Mouse (Mus musculus): ENCODE measurements around the gene Ppp1r1b. TPM values are rescaled to one million over a fixed set of nuclear protein-coding genes. Genes with fewer than 3 reads are reported as not detected.

Ppp1r1b gene
- polyA plus RNA-seq, 1 experiment from 2014 or later: 0.18 TPM

- no peak overlapping the region for H3K27ac ChIP-seq
- H3K36me3 ChIP-seq: no peaks in the 10 kb centered on the region
- H3K4me1 ChIP-seq (replicated peaks): peaks cover 8% of the 10 kb centered on the region
- 47% methylated on average over 14 of the region's 14 CpGs for WGBS
- no peaks in the 10 kb centered on the region for H3K9me3 ChIP-seq
- ATAC-seq (ENCODE audit: insufficient number of reproducible peaks, insufficient read depth, low FRiP score, low TSS enrichment, low read depth): no peak
- H3K9ac ChIP-seq (replicated peaks): peak overlapping the region; percentile 23; the same call in 1 of the 2 replicates
- 0 out of 2 replicates have a peak overlapping the region, but pooled peaks have one; percentile 37 for H3K4me2 ChIP-seq
- peaks cover 93% of the 10 kb centered on the region for H3K27me3 ChIP-seq
- peak overlapping the region; percentile 19; the same call in 1 of the 2 replicates for H3K4me3 ChIP-seq (replicated peaks)
Measured at GRCm38 (mm10) chr11:98387056-98387577, 38.9 kb downstream of the Ppp1r1b start.

- WGBS: 71% methylated on average over 10 of the region's 10 CpGs
- Histone ChIP-seq H3K4me1 (replicated peaks) (peaks cover 11% of the 10 kb centered on the region), H3K36me3 (no peaks in the 10 kb centered on the region), H3K27ac (no peak overlapping the region), H3K27me3 (peaks cover 99% of the 10 kb centered on the region), H3K4me2 (no peak overlapping the region), H3K9ac (replicated peaks) (no peak overlapping the region), H3K9me3 (no peaks in the 10 kb centered on the region), H3K4me3 (replicated peaks) (no peak overlapping the region)
- no peak for ATAC-seq (ENCODE audit: insufficient number of reproducible peaks, insufficient read depth, low FRiP score, low TSS enrichment, low read depth)
Measured at GRCm38 (mm10) chr11:98388282-98388681, 40.1 kb downstream of the Ppp1r1b start.

- Histone ChIP-seq H3K27ac (no peak overlapping the region), H3K4me2 (no peak overlapping the region), H3K36me3 (no peaks in the 10 kb centered on the region), H3K27me3 (peaks cover 97% of the 10 kb centered on the region), H3K4me3 (replicated peaks) (no peak overlapping the region), H3K9ac (replicated peaks) (no peak overlapping the region), H3K4me1 (replicated peaks) (peaks cover 18% of the 10 kb centered on the region), H3K9me3 (no peaks in the 10 kb centered on the region)
- no peak for ATAC-seq (ENCODE audit: insufficient number of reproducible peaks, insufficient read depth, low FRiP score, low TSS enrichment, low read depth)
- 26% methylated on average over 9 of the region's 9 CpGs for WGBS
Measured at GRCm38 (mm10) chr11:98389221-98389780, 41.1 kb downstream of the Ppp1r1b start.

DNA sequence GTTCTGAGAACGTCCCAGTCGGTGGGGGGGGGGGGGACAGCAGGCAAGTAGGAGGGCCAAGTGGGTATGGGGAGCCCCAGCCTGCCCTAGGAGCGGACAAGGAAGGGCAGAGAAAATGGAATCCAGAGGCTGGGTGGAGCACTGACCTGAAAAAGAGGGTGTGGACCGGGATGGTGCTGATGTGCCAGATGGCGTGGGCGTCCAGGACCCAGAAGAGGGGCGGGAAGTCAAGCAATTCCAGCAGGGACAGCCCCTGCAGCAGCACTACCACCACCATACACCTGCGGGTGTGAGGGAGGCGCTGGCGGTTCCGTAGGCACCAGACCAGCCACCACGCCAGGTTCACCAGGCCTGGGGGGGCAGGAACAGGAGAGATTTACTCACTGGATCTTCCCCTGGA, 41.9 kb downstream of the Ppp1r1b start:
- WGBS: 60% methylated on average over 12 of the region's 12 CpGs
- Histone ChIP-seq H3K4me2 (no peak overlapping the region), H3K27ac (no peak overlapping the region), H3K9me3 (no peaks in the 10 kb centered on the region), H3K27me3 (peaks cover 88% of the 10 kb centered on the region), H3K9ac (replicated peaks) (no peak overlapping the region), H3K4me3 (replicated peaks) (no peak overlapping the region), H3K4me1 (replicated peaks) (peaks cover 19% of the 10 kb centered on the region), H3K36me3 (no peaks in the 10 kb centered on the region)
- ATAC-seq (ENCODE audit: insufficient number of reproducible peaks, insufficient read depth, low FRiP score, low TSS enrichment, low read depth): no peak

DNA sequence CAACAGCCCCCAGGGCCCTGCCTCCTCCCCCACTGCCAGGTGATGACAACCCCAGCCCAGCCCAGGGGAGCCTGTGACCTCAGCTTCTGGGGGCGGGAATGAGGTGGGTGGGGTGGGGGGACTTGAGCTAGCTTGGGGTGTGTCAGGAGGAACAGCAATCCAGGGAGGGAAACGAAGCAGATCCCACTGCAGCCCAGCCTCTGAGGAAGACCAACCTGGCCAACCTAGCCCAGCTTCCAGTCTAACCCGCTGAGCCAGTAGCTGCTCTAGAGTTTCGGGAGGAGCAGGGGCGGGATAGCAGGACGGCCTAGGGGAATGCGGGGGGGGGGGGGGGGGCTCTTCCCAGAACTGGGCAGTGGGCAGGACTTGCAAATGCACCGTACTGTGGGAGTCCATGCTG, 43.8 kb downstream of the Ppp1r1b start:
- Histone ChIP-seq H3K4me2 (no peak overlapping the region), H3K9ac (replicated peaks) (peak overlapping the region; percentile 18; the same call in 1 of the 2 replicates), H3K27me3 (peaks cover 69% of the 10 kb centered on the region), H3K4me3 (replicated peaks) (no peak overlapping the region), H3K9me3 (no peaks in the 10 kb centered on the region), H3K4me1 (replicated peaks) (peaks cover 13% of the 10 kb centered on the region), H3K27ac (peak overlapping the region; percentile 23; the same call in 1 of the 2 replicates), H3K36me3 (no peaks in the 10 kb centered on the region)
- WGBS: 11% methylated on average over 8 of the region's 8 CpGs
- ATAC-seq (ENCODE audit: insufficient number of reproducible peaks, insufficient read depth, low FRiP score, low TSS enrichment, low read depth): no peak

DNA sequence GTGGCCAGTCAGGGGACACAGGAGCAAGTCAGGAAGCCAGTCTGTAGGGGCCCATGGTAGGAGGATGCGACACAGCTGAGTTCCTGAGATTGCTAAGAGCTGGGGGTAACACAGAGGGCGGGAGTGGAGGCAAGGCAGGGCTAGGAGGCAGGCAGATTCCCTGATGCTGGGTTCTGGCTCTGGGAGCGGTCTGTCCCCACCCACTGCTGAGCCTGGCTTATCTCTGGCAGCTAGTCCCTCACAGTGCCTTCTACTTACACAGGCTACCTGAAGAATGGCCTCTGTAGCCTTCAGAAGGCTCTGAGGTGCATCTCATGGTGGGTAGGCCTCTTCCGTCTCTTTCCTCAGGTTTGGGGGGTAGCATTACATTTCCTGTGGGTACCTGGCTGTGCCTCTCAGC, 44.4 kb downstream of the Ppp1r1b start:
- Histone ChIP-seq H3K9me3 (no peaks in the 10 kb centered on the region), H3K9ac (replicated peaks) (0 out of 2 replicates have a peak overlapping the region, but pooled peaks have one; percentile 23), H3K27me3 (peaks cover 63% of the 10 kb centered on the region), H3K36me3 (peaks cover 3% of the 10 kb centered on the region; the same call in 1 of the 2 replicates), H3K27ac (peak overlapping the region; percentile 23; the same call in 1 of the 2 replicates), H3K4me1 (replicated peaks) (peaks cover 13% of the 10 kb centered on the region), H3K4me3 (replicated peaks) (no peak overlapping the region), H3K4me2 (no peak overlapping the region)
- no peak for ATAC-seq (ENCODE audit: insufficient number of reproducible peaks, insufficient read depth, low FRiP score, low TSS enrichment, low read depth)
- 43% methylated on average over 4 of the region's 4 CpGs for WGBS

GRCm38 (mm10) chr11:98393317-98393716, 45.1 kb downstream of the Ppp1r1b start:
- peaks cover 56% of the 10 kb centered on the region for H3K27me3 ChIP-seq
- ATAC-seq (ENCODE audit: insufficient number of reproducible peaks, insufficient read depth, low FRiP score, low TSS enrichment, low read depth): no peak
- peaks cover 5% of the 10 kb centered on the region; the same call in 1 of the 2 replicates for H3K36me3 ChIP-seq
- no peak overlapping the region for H3K4me2 ChIP-seq
- peaks cover 13% of the 10 kb centered on the region for H3K4me1 ChIP-seq (replicated peaks)
- 75% methylated on average over 6 of the region's 6 CpGs for WGBS
- no peak overlapping the region for H3K4me3 ChIP-seq (replicated peaks)
- no peak overlapping the region for H3K27ac ChIP-seq
- no peak overlapping the region for H3K9ac ChIP-seq (replicated peaks)
- H3K9me3 ChIP-seq: no peaks in the 10 kb centered on the region

DNA sequence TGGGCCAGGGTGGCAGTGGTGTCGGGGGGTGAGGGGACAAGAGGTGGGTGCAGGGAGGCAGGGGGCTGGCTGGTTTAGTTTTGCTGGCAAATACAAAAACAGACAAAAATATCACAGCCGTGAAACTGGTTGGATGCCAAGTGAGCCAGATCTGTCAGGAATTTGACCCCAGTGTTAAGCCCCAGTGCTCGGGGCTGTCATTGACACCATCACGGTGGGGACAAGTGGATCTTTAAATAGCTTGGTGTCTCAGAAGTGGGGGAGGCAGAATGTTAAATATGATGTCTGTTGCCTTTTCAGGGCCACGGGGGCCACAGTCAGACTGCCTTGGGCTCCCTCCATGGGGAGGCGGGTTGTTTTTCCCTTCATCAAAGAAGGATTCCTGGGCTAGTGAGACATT, 46.1 kb downstream of the Ppp1r1b start:
- no peak overlapping the region for H3K4me3 ChIP-seq (replicated peaks)
- no peak overlapping the region for H3K27ac ChIP-seq
- peaks cover 5% of the 10 kb centered on the region; the same call in 1 of the 2 replicates for H3K36me3 ChIP-seq
- peaks cover 13% of the 10 kb centered on the region for H3K4me1 ChIP-seq (replicated peaks)
- ATAC-seq (ENCODE audit: insufficient number of reproducible peaks, insufficient read depth, low FRiP score, low TSS enrichment, low read depth): no peak
- WGBS: 51% methylated on average over 6 of the region's 6 CpGs
- no peak overlapping the region for H3K4me2 ChIP-seq
- peaks cover 47% of the 10 kb centered on the region for H3K27me3 ChIP-seq
- H3K9me3 ChIP-seq: no peaks in the 10 kb centered on the region
- no peak overlapping the region for H3K9ac ChIP-seq (replicated peaks)

DNA sequence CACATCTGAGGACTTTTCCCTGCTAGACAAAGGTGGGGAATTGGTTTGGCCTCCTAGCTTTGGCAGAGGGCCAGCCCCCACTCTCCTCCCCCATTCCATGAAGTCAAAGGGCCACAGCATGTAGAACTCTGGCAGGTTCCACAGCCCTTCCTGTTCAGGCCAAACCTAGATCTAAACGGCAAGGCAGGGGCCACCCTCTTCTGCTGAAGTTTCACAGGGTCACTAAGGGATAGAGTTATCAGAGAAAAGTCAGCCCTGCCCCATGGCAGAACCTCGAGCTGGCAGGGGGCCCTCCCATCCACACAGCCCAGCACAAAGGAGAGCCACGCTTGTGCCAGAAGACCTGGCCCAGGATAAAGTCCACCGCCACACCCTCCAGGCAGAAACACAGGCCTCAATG, 46.8 kb downstream of the Ppp1r1b start:
- no peak overlapping the region for H3K27ac ChIP-seq
- H3K4me1 ChIP-seq (replicated peaks): peaks cover 13% of the 10 kb centered on the region
- peaks cover 5% of the 10 kb centered on the region; the same call in 1 of the 2 replicates for H3K36me3 ChIP-seq
- H3K9me3 ChIP-seq: no peaks in the 10 kb centered on the region
- H3K9ac ChIP-seq (replicated peaks): no peak overlapping the region
- H3K27me3 ChIP-seq: peaks cover 39% of the 10 kb centered on the region
- H3K4me3 ChIP-seq (replicated peaks): no peak overlapping the region
- H3K4me2 ChIP-seq: no peak overlapping the region
- 62% methylated on average over 4 of the region's 4 CpGs for WGBS
- no peak for ATAC-seq (ENCODE audit: insufficient number of reproducible peaks, insufficient read depth, low FRiP score, low TSS enrichment, low read depth)

GRCm38 (mm10) chr11:98397946-98398345, 49.7 kb downstream of the Ppp1r1b start:
- ATAC-seq (ENCODE audit: insufficient number of reproducible peaks, insufficient read depth, low FRiP score, low TSS enrichment, low read depth): no peak
- H3K9ac ChIP-seq (replicated peaks): no peak overlapping the region
- no peak overlapping the region for H3K4me2 ChIP-seq
- peaks cover 15% of the 10 kb centered on the region for H3K4me1 ChIP-seq (replicated peaks)
- peaks cover 10% of the 10 kb centered on the region for H3K27me3 ChIP-seq
- WGBS: 84% methylated on average over 7 of the region's 7 CpGs
- no peak overlapping the region for H3K4me3 ChIP-seq (replicated peaks)
- H3K9me3 ChIP-seq: no peaks in the 10 kb centered on the region
- H3K36me3 ChIP-seq: peaks cover 5% of the 10 kb centered on the region; the same call in 1 of the 2 replicates
- H3K27ac ChIP-seq: no peak overlapping the region

DNA sequence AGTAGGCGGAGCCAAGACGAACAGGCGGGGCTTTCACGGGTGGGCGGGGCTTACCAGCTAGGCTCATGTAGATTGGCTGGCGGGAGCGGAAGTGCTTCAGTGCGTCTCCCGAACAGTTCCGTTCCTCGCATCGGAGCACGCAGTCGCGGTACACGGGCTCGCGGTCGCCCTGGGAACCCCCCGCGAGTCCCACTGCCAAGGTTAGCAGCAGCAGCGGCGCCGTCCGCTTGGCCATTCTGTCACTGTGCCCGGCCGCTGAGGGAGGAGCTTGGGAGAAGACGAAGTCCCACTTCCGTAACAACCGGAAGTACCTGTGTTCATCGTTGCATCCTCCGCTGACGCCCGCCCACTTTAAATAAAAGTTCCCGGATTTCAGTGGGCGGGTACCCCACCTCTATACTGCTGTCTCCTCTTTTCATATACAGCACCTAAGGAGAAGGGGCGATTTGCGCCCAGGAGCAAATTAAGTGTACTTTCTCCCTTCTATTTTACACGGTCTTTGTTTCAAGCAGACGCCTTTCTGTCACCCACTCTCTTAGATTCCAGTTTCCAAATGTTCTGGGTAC, 52.0 kb downstream of the Ppp1r1b start, which contains the start of gene Pgap3:
Gene Pgap3, minus strand, starts transcription at position 330 of the 566 bp plus-strand sequence.
- H3K36me3 ChIP-seq: peaks cover 5% of the 10 kb centered on the region; the same call in 1 of the 2 replicates
- peaks cover 4% of the 10 kb centered on the region for H3K4me1 ChIP-seq (replicated peaks)
- peak within 1 kb of the TSS; percentile 65 for H3K4me2 ChIP-seq
- peak within 1 kb of the TSS; percentile 71 for H3K9ac ChIP-seq (replicated peaks)
- peak within 1 kb of the TSS; percentile 68 for H3K4me3 ChIP-seq (replicated peaks)
- ATAC-seq (ENCODE audit: insufficient number of reproducible peaks, insufficient read depth, low FRiP score, low TSS enrichment, low read depth): peak; percentile 88
- peaks cover 6% of the 10 kb centered on the region; the same call in 1 of the 2 replicates for H3K27me3 ChIP-seq
- no peaks in the 10 kb centered on the region for H3K9me3 ChIP-seq
- peak within 1 kb of the TSS; percentile 96 for H3K27ac ChIP-seq
- WGBS: under 1% methylated on average over 40 of the region's 40 CpGs
